Mouse (Mus musculus): ENCODE measurements around the gene Slc12a6. TPM values are rescaled to one million over a fixed set of nuclear protein-coding genes. Genes with fewer than 3 reads are reported as not detected.
"Not testable (repeated sequence)": the region's sequence is repeated elsewhere in the genome, so short reads cannot be mapped to it uniquely, and the experiment has no call there.

The Slc12a6 gene
- polyA plus RNA-seq, 1 experiment from 2014 or later, result 16.5 TPM

GRCm38 (mm10) chr2:112267547-112268269, 2.1 kb downstream of the Slc12a6 start:
- 87% methylated on average over 8 of the region's 8 CpGs for WGBS
- H3K27me3 ChIP-seq, result no peaks in the 10 kb centered on the region
- H3K4me3 ChIP-seq, result peak overlapping the region; percentile 65
- peak overlapping the region; percentile 91 for H3K4me2 ChIP-seq
- no peak overlapping the region for H3K27ac ChIP-seq
- ATAC-seq (ENCODE audit: low FRiP score), result no peak
- H3K4me1 ChIP-seq (replicated peaks), result peaks cover 57% of the 10 kb centered on the region
- H3K36me3 ChIP-seq, result no peaks in the 10 kb centered on the region
- H3K9me3 ChIP-seq, result no peaks in the 10 kb centered on the region
- H3K9ac ChIP-seq, result 0 out of 2 replicates have a peak overlapping the region, but pooled peaks have one; percentile 15

- Histone ChIP-seq H3K4me3 (no peak overlapping the region), H3K4me1 (replicated peaks) (peaks cover 43% of the 10 kb centered on the region), H3K36me3 (no peaks in the 10 kb centered on the region), H3K9me3 (no peaks in the 10 kb centered on the region), H3K4me2 (peak overlapping the region; percentile 25), H3K27me3 (no peaks in the 10 kb centered on the region), H3K27ac (no peak overlapping the region), H3K9ac (no peak overlapping the region)
- no peak for ATAC-seq (ENCODE audit: low FRiP score)
- 85% methylated on average over 2 of the region's 2 CpGs for WGBS
Measured at GRCm38 (mm10) chr2:112270011-112270410, 4.4 kb downstream of the Slc12a6 start.

GRCm38 (mm10) chr2:112272909-112273308, 7.3 kb downstream of the Slc12a6 start:
- Histone ChIP-seq H3K9me3 (no peaks in the 10 kb centered on the region), H3K4me3 (no peak overlapping the region), H3K27ac (no peak overlapping the region), H3K9ac (no peak overlapping the region), H3K36me3 (peaks cover 3% of the 10 kb centered on the region; the same call in 1 of the 2 replicates), H3K4me2 (no peak overlapping the region), H3K27me3 (no peaks in the 10 kb centered on the region), H3K4me1 (replicated peaks) (peaks cover 23% of the 10 kb centered on the region)
- ATAC-seq (ENCODE audit: low FRiP score), result no peak
- 89% methylated on average over 2 of the region's 2 CpGs for WGBS

DNA sequence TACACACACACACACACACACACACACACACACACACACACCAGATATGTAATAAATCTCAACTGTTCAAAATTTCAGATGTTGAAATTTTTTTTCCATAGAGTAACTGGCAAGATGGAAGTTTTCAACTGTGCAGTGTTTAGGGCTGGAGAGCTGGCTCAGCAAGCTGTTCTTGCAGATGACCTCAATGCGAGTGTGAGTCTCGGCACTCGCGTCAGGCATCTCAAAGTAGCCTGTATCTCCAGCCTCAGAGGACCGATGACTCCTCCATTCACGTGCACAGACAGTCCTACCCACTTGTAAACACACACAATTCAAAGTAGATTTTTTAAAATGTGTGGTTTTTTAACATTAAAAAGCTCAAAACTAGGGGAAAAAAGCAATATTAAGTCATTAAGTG, 7.8 kb downstream of the Slc12a6 start:
- 92% methylated on average over 6 of the region's 6 CpGs for WGBS
- H3K27ac ChIP-seq, result no peak overlapping the region
- no peak overlapping the region for H3K9ac ChIP-seq
- no peaks in the 10 kb centered on the region for H3K27me3 ChIP-seq
- peaks cover 19% of the 10 kb centered on the region for H3K4me1 ChIP-seq (replicated peaks)
- H3K4me3 ChIP-seq, result no peak overlapping the region
- H3K4me2 ChIP-seq, result no peak overlapping the region
- ATAC-seq (ENCODE audit: low FRiP score), result no peak
- H3K36me3 ChIP-seq, result peaks cover 3% of the 10 kb centered on the region; the same call in 1 of the 2 replicates
- no peaks in the 10 kb centered on the region for H3K9me3 ChIP-seq

DNA sequence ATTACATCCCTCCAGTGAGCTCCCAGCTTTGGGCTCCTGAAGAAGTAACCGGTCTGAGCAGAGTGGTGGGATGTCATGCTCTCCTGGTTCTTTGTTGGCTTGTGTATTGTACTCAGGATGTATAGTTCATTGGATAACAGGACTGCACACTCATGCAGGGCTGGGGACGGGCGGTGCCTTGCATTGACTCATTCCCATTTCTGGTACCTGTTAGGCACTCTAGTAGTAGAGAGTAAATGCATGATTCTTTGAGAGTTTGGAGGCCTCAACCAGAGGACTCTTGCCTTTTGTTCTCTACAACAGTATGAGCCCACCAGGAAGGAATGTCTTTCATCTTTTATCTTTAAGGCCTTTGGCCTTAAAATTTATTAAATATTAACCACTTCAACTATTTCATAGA, 11.2 kb downstream of the Slc12a6 start:
- H3K4me3 ChIP-seq, result no peak overlapping the region
- peaks cover 3% of the 10 kb centered on the region; the same call in 1 of the 2 replicates for H3K36me3 ChIP-seq
- ATAC-seq (ENCODE audit: low FRiP score), result no peak
- no peaks in the 10 kb centered on the region; the same call in 1 of the 2 replicates for H3K4me1 ChIP-seq (replicated peaks)
- no peak overlapping the region for H3K27ac ChIP-seq
- H3K27me3 ChIP-seq, result no peaks in the 10 kb centered on the region
- H3K9me3 ChIP-seq, result no peaks in the 10 kb centered on the region
- no peak overlapping the region for H3K4me2 ChIP-seq
- 93% methylated on average over 3 of the region's 3 CpGs for WGBS
- H3K9ac ChIP-seq, result no peak overlapping the region

DNA sequence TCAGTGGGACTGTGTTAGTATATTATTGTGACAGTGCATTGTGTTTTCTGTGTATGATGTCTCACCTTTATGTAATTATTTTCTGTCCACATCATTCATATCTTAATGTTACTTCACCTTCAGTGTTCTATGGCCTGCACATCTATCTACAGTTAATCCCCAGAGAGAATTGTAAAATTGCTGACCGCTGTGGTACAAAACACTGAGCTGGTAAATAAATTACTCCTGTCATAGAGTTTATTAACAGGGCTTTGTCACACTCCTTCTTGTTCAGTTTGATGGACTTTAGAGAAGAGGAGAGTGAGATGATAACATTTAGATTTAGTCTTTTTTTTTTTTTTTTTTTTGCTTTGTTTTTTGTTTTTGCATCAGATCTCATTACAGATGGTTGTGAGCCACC, 17.2 kb downstream of the Slc12a6 start:
- no peaks in the 10 kb centered on the region for H3K27me3 ChIP-seq
- no peak overlapping the region for H3K4me3 ChIP-seq
- no peaks in the 10 kb centered on the region for H3K36me3 ChIP-seq
- ATAC-seq (ENCODE audit: low FRiP score), result no peak
- no peak overlapping the region for H3K4me2 ChIP-seq
- H3K27ac ChIP-seq, result no peak overlapping the region
- 71% methylated on average over 1 of the region's 1 CpGs for WGBS
- H3K9ac ChIP-seq, result no peak overlapping the region
- H3K4me1 ChIP-seq (replicated peaks), result peaks cover 10% of the 10 kb centered on the region
- H3K9me3 ChIP-seq, result no peaks in the 10 kb centered on the region

- Histone ChIP-seq H3K4me3 (peak overlapping the region; percentile 41), H3K27ac (no peak overlapping the region), H3K9me3 (no peaks in the 10 kb centered on the region), H3K4me2 (peak overlapping the region; percentile 76), H3K27me3 (no peaks in the 10 kb centered on the region), H3K4me1 (replicated peaks) (peaks cover 10% of the 10 kb centered on the region), H3K36me3 (no peaks in the 10 kb centered on the region), H3K9ac (peak overlapping the region; percentile 70)
- peak; percentile 91 for ATAC-seq (ENCODE audit: low FRiP score)
- 1% methylated on average over 21 of the region's 21 CpGs for WGBS
Measured at GRCm38 (mm10) chr2:112284363-112285030, 18.9 kb downstream of the Slc12a6 start.

DNA sequence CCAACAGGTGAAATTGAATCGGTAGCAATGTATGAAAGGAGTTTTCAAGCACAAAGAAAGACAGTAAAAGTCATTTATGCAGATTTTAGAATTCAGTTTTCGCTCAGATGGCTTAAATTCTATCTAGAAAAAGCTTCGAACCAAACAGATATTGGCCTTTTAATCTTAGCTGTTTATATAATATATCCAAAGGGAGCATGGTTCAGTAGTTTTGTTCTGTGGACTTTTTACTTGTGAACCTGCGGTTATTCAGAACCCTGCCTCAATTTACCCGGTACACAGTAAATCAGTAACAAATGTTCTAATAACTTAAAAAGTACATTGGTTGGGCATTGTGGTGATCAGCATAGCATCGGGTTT, 19.4 kb downstream of the Slc12a6 start:
- ATAC-seq (ENCODE audit: low FRiP score), result no peak
- Histone ChIP-seq H3K9ac (no peak overlapping the region), H3K4me1 (replicated peaks) (peaks cover 10% of the 10 kb centered on the region), H3K4me2 (peak overlapping the region; percentile 76), H3K27ac (no peak overlapping the region), H3K4me3 (peak overlapping the region; percentile 41), H3K9me3 (no peaks in the 10 kb centered on the region), H3K27me3 (no peaks in the 10 kb centered on the region), H3K36me3 (no peaks in the 10 kb centered on the region)
- WGBS, result 57% methylated on average over 6 of the region's 6 CpGs

DNA sequence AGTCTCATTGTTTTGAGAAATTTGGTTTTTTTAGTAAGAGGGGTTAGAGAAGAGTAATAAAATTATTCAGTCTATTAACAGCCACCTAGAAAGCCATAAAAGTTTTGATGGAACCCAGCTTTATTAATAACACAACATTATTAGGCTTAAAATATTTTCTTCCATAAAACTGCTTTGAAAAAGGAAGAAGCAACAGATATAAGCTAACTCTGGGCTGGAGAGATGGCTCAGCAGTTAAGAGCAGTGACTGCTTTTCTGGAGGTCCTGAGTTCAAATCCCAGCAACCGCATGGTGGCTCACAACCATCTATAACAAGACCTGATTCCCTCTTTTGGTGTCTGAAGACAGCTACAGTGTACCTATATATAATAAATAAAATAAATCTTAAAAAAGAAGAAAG, 20.4 kb downstream of the Slc12a6 start:
- H3K27me3 ChIP-seq; H3K9me3 ChIP-seq; H3K27ac ChIP-seq; H3K36me3 ChIP-seq; H3K4me1 ChIP-seq (replicated peaks); H3K4me3 ChIP-seq; H3K9ac ChIP-seq; ATAC-seq (ENCODE audit: low FRiP score); H3K4me2 ChIP-seq: not testable (repeated sequence)
- 98% methylated on average over 1 of the region's 1 CpGs for WGBS

DNA sequence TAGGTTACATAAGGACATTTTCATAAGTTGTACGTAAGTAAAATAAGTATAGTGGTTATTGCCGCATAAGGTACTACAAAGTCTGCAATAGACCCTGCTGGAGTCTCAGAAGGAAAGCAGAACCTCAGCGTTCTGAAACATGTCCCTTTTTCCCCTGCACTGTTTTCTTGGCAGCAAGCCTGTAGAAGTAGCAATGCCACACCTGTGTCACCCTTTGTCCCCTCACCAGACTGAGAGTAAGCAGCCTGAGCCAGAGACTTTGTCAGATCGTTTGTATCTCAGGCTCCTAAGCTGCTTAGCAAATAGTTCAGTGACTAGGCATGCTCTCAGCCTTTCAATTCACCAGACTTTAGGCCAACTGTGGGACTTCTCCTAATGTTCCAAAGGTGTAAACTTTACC, 21.4 kb downstream of the Slc12a6 start:
- Histone ChIP-seq H3K27me3 (no peaks in the 10 kb centered on the region), H3K27ac (no peak overlapping the region), H3K36me3 (no peaks in the 10 kb centered on the region), H3K4me1 (replicated peaks) (peaks cover 10% of the 10 kb centered on the region), H3K9ac (no peak overlapping the region), H3K4me2 (no peak overlapping the region), H3K9me3 (no peaks in the 10 kb centered on the region), H3K4me3 (no peak overlapping the region)
- no peak for ATAC-seq (ENCODE audit: low FRiP score)
- WGBS, result 77% methylated on average over 4 of the region's 4 CpGs

DNA sequence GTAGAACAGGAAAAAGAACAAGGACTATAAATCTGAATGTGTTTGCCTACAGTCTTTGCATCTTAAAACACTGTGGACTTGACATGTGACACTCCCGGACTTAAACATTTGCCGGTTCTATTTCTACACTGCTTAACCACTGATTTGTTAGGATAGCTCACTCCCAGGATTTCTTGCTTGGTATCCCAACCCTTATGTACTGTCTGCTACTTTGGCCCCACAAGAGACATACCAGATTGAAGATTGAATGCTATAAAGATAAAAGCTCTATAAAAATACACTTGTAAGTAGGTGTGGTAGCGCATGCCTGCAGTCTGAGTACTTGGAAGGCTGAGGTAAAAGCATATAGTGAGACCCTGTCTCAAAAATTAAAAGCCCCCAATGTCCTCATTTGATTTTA, 23.9 kb downstream of the Slc12a6 start:
- H3K9me3 ChIP-seq, result no peaks in the 10 kb centered on the region
- no peaks in the 10 kb centered on the region for H3K36me3 ChIP-seq
- no peaks in the 10 kb centered on the region for H3K27me3 ChIP-seq
- H3K4me2 ChIP-seq, result no peak overlapping the region
- no peak for ATAC-seq (ENCODE audit: low FRiP score)
- no peak overlapping the region for H3K9ac ChIP-seq
- no peak overlapping the region for H3K27ac ChIP-seq
- no peak overlapping the region for H3K4me3 ChIP-seq
- 96% methylated on average over 3 of the region's 3 CpGs for WGBS
- H3K4me1 ChIP-seq (replicated peaks), result peaks cover 4% of the 10 kb centered on the region

DNA sequence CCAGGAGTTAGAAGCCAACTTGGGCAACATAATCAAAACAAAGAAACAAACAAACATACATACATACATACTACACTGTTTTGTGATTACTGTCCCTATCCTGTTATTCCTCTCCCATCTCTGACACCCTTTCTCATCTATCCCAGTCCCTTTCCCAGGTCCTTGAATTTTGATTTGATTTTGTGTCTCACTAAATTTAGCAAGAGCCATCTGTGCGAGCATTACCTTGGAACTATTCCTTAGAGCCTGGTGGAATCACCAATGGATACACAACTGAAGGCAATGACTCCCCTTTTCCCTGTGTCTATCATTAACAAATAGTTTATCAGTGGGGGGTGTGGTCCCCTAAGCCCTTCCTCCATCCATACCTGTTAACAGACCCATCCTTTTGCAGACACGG, 27.2 kb downstream of the Slc12a6 start:
- Histone ChIP-seq H3K9ac (no peak overlapping the region), H3K4me3 (no peak overlapping the region), H3K27me3 (no peaks in the 10 kb centered on the region), H3K9me3 (no peaks in the 10 kb centered on the region), H3K4me1 (replicated peaks) (no peaks in the 10 kb centered on the region), H3K4me2 (no peak overlapping the region), H3K36me3 (0 out of 2 replicates have a peak, but pooled peaks cover 2% of the 10 kb centered on the region), H3K27ac (no peak overlapping the region)
- no peak for ATAC-seq (ENCODE audit: low FRiP score)
- 93% methylated on average over 2 of the region's 2 CpGs for WGBS

GRCm38 (mm10) chr2:112296211-112296610, 30.6 kb downstream of the Slc12a6 start:
- WGBS, result 84% methylated on average over 3 of the region's 3 CpGs
- no peak overlapping the region for H3K9ac ChIP-seq
- no peak overlapping the region for H3K4me3 ChIP-seq
- no peak overlapping the region for H3K4me2 ChIP-seq
- no peaks in the 10 kb centered on the region for H3K9me3 ChIP-seq
- no peaks in the 10 kb centered on the region for H3K4me1 ChIP-seq (replicated peaks)
- 0 out of 2 replicates have a peak, but pooled peaks cover 2% of the 10 kb centered on the region for H3K36me3 ChIP-seq
- H3K27me3 ChIP-seq, result no peaks in the 10 kb centered on the region
- no peak overlapping the region for H3K27ac ChIP-seq
- ATAC-seq (ENCODE audit: low FRiP score), result no peak

All from hindbrain, embryonic 13.5 days (tissue).